Mouse (Mus musculus) brain, embryonic 14.5 days (tissue): ENCODE measurements at regions not wholly inside any gene's neighbourhood (a gene's known extent, or its start where the extent isn't known, plus 50 kb on each side); places are given as distances from the start of the nearest gene placed in this dataset.

Experiments
- DNase-seq: peaks from one replicate; pipeline ENCODE4 v3.0.0-alpha.2; 2011; ENCODE audit warnings: low read depth
- CTCF ChIP-seq: fragments of 200-500 bp; IDR thresholded peaks from 2 replicates; pipeline ENCODE4 v1.5.1; 2012; ENCODE audit warnings: inconsistent platforms, mild to moderate bottlenecking, moderate library complexity, borderline replicate concordance; ENCODE audit not compliant: insufficient read depth, insufficient read length; ENCODE audit errors: extremely low read depth
- POLR2A ChIP-seq: fragments of 200-500 bp; IDR thresholded peaks from 2 replicates; pipeline ENCODE4 v1.6.1; 2012; ENCODE audit warnings: mild to moderate bottlenecking, inconsistent platforms, borderline replicate concordance; ENCODE audit not compliant: poor library complexity, insufficient read depth, insufficient read length, severe bottlenecking; ENCODE audit errors: extremely low read depth

DNA sequence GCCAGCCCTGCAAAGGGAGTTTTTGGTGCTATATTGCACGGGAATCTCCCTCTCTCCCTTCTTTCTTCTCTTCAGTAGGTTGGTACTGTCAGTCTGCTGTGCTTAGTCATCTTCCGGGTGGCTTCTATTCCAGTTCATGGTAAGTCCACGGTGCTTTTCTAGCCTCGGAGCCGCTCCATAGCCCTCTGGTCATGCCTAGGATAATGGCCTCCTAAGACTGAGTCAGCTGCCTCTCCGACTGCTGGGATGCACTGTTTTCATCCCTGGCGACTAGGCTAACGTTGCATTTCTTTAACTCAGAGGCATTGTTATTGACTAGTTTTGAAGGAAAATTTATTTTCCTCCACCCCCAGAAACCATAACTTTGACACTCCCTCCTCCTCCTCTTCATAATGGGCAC lies 54.4 kb downstream of the Pcdh8 start:
- peak; percentile 49 for DNase-seq
- TF ChIP-seq CTCF (no peak), POLR2A (no peak)

DNA sequence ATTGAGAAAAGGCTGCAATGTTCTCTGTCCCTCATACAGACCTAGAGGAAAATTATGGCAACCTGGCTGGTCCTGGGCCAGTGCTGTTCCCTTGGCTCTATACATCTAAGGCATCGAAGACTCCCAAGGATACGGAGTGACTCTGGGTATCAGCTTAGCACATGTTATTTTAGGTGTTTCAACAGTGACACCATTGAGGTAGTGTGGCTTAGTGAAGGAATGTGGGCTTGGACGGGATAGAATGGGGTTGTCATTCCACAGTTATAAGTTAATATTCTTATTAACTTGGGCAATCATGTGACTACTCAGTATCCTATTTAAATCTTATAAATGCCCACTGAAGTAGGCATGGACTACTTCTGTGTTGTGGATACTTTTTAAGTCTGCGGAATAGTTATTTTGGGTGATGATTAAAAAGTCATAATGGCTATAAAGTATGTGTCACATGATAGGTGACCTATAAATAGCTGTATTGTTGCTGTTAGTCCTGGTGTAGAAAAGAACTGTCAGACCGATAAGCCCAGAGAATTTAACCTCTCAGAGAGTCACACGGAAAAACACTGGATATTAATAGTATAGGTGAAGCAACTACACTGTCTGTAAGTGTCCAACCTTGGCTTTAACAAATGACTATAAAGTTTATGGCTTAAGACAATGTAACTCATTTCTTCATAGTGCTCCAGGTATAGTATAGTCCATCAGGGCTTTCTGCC lies 50.7 kb upstream of the Cnmd start:
- TF ChIP-seq POLR2A (no peak), CTCF (no peak)
- DNase-seq = no peak
